Mouse (Mus musculus) forebrain, embryonic 14.5 days (tissue): ENCODE measurements around the gene E2f8. TPM values are rescaled to one million over a fixed set of nuclear protein-coding genes. Genes with fewer than 3 reads are reported as not detected.

Experiments used
- ATAC-seq: fragments of 200-750 bp; cut with Nextera tagmentation; 2 replicates; pipeline ENCODE4 v1.8.0; 2017; ENCODE audit warnings: mild to moderate bottlenecking, moderate library complexity
- DNase-seq: peaks from one replicate; pipeline ENCODE4 v3.0.0-alpha.2; 2015; ENCODE audit warnings: low spot score
- H3K27ac ChIP-seq: fragments of 300-500 bp; sonication (generic); 2 replicates; pipeline ENCODE4 v1.5.1; 2014; ENCODE audit warnings: low read depth, mild to moderate bottlenecking, control low read depth, low read length, moderate library complexity
- H3K27me3 ChIP-seq: fragments of 300-500 bp; sonication (generic); replicated peaks from 2 replicates; pipeline ENCODE4 v1.6.1; 2014; ENCODE audit warnings: low read length, control low read depth, mixed read lengths; ENCODE audit not compliant: control insufficient read depth, insufficient read depth
- H3K36me3 ChIP-seq: fragments of 300-500 bp; sonication (generic); 2 replicates; pipeline ENCODE4 v1.6.1; 2014; ENCODE audit warnings: low read length, control low read depth; ENCODE audit not compliant: control insufficient read depth, insufficient read depth
- H3K4me1 ChIP-seq: fragments of 300-500 bp; sonication (generic); 2 replicates; pipeline ENCODE4 v1.6.1; 2014; ENCODE audit warnings: antibody characterized with exemption, low read length, control low read depth; ENCODE audit not compliant: control insufficient read depth, insufficient read depth
- H3K4me2 ChIP-seq: fragments of 300-500 bp; sonication (generic); 2 replicates; pipeline ENCODE4 v1.6.1; 2014; ENCODE audit warnings: mild to moderate bottlenecking, control low read depth, low read length
- H3K4me3 ChIP-seq: fragments of 300-500 bp; sonication (generic); 2 replicates; pipeline ENCODE4 v1.5.1; 2014; ENCODE audit warnings: low read depth, low read length, control low read depth
- H3K9ac ChIP-seq: fragments of 300-500 bp; sonication (generic); 2 replicates; pipeline ENCODE4 v1.6.1; 2014; ENCODE audit warnings: mild to moderate bottlenecking, low read length, control low read depth, moderate library complexity
- H3K9me3 ChIP-seq: fragments of 300-500 bp; sonication (generic); replicated peaks from 2 replicates; pipeline ENCODE4 v1.6.1; 2016; ENCODE audit warnings: low read length, control low read depth, mixed read lengths; ENCODE audit not compliant: control insufficient read depth
- WGBS: fragments of 180-500 bp; shearing (Covaris S2); extraction: QIAGEN DNeasy Blood & Tissue Kit; methylation state at CpG from one replicate; pipeline ENCODE4 v1.1.7; 2014; 5-methylcytosine and 5-hydroxymethylcytosine counted together
- polyA plus RNA-seq: library from polyadenylated mRNA; unstranded; fragments of >200 nt; fragmentation: Nextera tagmentation; extraction: Ambion mirVana; gene quantifications from 2 replicates; pipeline ENCODE4 v1.2.1, GENCODE M21; 2014

Gene E2f8
- polyA plus RNA-seq, 1 experiment from 2014 or later = 4.1 TPM

DNA sequence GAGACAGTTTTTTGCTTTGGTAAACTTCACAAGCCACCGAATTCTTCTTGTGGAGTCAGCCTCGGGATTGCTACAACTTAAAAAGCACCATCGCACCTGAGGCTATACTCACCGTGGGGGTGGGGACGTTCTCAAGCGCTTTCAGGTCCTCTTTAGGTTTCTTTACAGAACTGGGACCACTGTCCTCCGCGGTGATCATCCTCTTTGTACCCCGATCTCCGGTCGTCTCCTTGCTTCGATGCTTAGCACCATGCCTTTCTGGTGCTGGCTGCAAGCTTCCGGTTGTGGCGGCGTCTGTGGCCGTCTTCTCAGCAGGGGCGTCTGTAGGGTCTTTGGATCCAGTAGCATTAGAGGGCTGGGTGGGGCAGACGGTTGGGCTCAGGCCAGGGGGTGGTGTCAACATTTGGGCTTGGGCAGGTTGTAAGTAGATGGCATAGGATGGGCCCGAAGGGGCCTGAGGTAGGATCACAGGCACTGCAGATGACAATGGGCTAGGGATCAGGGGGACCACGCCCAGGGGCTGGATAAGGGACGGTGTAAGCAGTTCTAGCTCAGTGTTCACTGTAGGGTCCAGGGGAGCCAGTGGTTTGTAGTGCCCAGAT is 10.7 kb downstream of the E2f8 start:
- no peak overlapping the region for H3K4me3 ChIP-seq
- no peak overlapping the region for H3K9ac ChIP-seq
- no peaks in the 10 kb centered on the region for H3K27me3 ChIP-seq
- H3K27ac ChIP-seq = no peak overlapping the region
- DNase-seq (no peak), ATAC-seq (no peak)
- WGBS = 95% methylated on average over 21 of the region's 21 CpGs
- H3K36me3 ChIP-seq = peaks cover 63% of the 10 kb centered on the region
- H3K4me1 ChIP-seq = no peaks in the 10 kb centered on the region
- H3K9me3 ChIP-seq = no peaks in the 10 kb centered on the region
- no peak overlapping the region for H3K4me2 ChIP-seq

DNA sequence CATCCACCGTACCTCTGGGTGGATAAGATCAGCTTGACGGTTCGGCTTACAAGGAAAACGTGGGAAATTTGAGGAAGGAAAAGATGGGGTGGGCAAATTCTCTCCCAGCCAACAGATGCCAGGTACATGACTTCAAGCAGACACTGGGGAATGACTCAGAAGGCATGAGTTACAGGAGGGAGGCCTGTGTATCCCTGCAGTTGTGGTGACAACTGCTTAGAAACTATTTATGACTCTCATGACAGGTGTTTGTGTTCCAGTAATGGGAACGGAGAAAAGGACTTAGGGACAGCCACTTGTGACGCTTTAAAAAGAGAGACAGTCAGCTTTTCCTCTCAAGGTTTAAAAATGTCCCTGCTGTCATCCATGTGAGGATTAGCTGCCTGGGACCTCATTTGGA is 11.3 kb downstream of the E2f8 start:
- no peak overlapping the region for H3K4me3 ChIP-seq
- no peak for ATAC-seq
- H3K4me1 ChIP-seq = no peaks in the 10 kb centered on the region
- H3K27me3 ChIP-seq = no peaks in the 10 kb centered on the region
- 90% methylated on average over 6 of the region's 6 CpGs for WGBS
- H3K27ac ChIP-seq = no peak overlapping the region
- H3K4me2 ChIP-seq = no peak overlapping the region
- no peak for DNase-seq
- H3K36me3 ChIP-seq = peaks cover 60% of the 10 kb centered on the region
- H3K9me3 ChIP-seq = no peaks in the 10 kb centered on the region
- H3K9ac ChIP-seq = no peak overlapping the region

DNA sequence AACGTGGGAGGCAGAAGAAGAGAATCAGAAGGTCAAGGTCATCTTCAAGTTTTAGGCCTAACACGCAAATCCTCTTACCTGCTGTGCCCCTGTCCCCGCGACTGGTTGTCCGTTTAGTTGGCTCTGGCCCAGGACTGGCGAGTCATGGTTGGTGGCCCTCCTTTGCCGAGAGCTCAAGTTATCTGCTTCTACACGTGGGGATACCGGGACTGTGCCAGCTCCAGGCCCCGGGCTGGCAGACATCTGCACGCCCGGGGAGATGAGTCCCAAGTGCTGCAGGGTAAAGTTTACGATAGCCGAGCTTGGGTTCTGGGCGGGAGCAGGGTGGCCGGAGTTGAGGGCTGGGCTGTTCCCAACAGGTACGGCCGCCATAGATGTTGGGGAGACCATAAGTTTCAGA is 13.8 kb downstream of the E2f8 start:
- H3K27me3 ChIP-seq = no peaks in the 10 kb centered on the region
- no peak overlapping the region for H3K27ac ChIP-seq
- no peak overlapping the region for H3K4me2 ChIP-seq
- no peak overlapping the region for H3K4me3 ChIP-seq
- DNase-seq (no peak), ATAC-seq (no peak)
- 93% methylated on average over 18 of the region's 18 CpGs for WGBS
- H3K36me3 ChIP-seq = peaks cover 39% of the 10 kb centered on the region
- no peak overlapping the region for H3K9ac ChIP-seq
- no peaks in the 10 kb centered on the region for H3K9me3 ChIP-seq
- H3K4me1 ChIP-seq = no peaks in the 10 kb centered on the region

DNA sequence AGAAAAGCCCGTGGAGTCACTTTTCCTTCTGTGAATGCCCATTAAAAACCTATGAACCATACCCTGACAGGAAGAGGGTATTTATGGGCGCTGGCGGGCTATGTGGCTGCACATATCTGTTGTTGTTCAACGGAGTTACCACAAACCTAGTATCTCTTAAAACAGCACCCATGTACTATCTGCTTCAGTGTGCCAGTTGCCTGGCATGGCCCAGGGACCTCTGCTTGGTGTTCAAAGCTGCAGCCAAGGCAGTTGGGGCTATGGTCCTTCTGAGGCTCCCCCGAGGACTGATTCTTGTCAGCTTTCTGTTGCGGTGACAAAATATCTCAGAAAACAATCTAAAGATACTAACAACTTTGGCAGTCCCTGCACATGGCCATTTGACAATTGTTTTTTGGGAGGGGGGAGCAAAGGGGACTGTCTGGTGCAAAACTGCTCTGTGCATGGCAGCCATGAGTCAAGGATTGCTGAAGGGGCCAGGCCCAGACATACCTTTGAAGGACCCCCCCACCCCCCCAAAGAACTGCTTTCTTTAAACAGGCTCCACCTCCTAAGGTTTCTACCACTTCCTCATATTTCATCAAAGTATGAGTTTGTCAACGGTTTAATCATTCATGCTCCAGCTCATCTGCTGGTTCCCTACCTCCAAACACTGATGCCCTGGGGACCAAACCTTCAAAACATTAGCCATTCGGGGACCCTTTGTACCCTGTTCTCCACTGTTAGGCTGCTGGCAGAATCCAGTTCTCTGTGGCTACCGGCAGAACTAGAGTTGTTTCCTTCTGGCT is 16.5 kb downstream of the E2f8 start:
- Histone ChIP-seq H3K36me3 (peaks cover 12% of the 10 kb centered on the region), H3K9me3 (no peaks in the 10 kb centered on the region), H3K4me3 (no peak overlapping the region), H3K27ac (no peak overlapping the region), H3K4me2 (no peak overlapping the region), H3K4me1 (no peaks in the 10 kb centered on the region), H3K27me3 (no peaks in the 10 kb centered on the region), H3K9ac (no peak overlapping the region)
- WGBS = 93% methylated on average over 9 of the region's 9 CpGs
- no peak for DNase-seq
- no peak for ATAC-seq

DNA sequence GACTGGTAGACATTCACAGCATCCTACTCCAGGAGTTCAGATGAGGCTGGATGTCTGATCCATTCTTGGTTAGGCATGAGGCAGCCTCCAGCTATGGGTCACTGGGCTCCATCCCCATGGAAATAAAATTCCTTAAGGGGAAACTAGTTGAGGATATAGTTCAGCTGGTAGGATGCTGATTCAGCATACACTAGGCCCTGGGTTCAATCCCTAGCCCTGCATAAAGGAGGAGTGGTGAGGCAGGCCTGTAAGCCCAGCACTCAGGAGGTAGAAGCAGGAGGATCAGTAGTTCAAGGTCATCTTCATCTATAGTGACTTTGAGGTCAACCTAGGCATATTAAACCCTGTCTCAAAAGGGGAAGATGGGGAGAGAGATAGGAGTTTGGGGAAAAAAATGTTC is 17.2 kb downstream of the E2f8 start:
- ATAC-seq = no peak
- peaks cover 7% of the 10 kb centered on the region for H3K36me3 ChIP-seq
- H3K4me2 ChIP-seq = no peak overlapping the region
- no peak overlapping the region for H3K27ac ChIP-seq
- H3K4me3 ChIP-seq = no peak overlapping the region
- H3K9me3 ChIP-seq = no peaks in the 10 kb centered on the region
- no peaks in the 10 kb centered on the region for H3K4me1 ChIP-seq
- no peak overlapping the region for H3K9ac ChIP-seq
- no peaks in the 10 kb centered on the region for H3K27me3 ChIP-seq
- DNase-seq = no peak

DNA sequence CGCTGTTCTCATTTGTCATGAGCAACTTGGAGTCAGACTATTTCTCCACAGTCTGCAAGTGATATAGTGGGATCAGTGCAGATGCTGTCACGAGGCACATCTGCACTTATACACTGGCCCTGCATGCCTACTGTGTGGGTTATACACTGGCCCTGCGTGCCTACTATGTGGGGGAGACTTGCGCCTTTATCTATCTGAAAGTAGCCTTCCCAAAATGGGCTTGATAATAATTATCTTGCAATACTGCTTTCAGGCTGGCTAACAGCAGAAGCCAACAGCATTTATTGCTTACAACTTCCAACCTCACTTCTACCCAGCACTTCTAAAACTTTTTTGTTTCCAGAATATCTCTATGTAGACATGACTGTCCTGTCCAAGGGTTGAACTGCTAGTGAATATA is 19.6 kb downstream of the E2f8 start:
- no peak for ATAC-seq
- Histone ChIP-seq H3K27ac (no peak overlapping the region), H3K4me1 (no peaks in the 10 kb centered on the region), H3K36me3 (no peaks in the 10 kb centered on the region), H3K4me3 (no peak overlapping the region), H3K9ac (no peak overlapping the region), H3K9me3 (no peaks in the 10 kb centered on the region), H3K4me2 (no peak overlapping the region), H3K27me3 (no peaks in the 10 kb centered on the region)
- DNase-seq = no peak
- WGBS = 92% methylated on average over 4 of the region's 4 CpGs

DNA sequence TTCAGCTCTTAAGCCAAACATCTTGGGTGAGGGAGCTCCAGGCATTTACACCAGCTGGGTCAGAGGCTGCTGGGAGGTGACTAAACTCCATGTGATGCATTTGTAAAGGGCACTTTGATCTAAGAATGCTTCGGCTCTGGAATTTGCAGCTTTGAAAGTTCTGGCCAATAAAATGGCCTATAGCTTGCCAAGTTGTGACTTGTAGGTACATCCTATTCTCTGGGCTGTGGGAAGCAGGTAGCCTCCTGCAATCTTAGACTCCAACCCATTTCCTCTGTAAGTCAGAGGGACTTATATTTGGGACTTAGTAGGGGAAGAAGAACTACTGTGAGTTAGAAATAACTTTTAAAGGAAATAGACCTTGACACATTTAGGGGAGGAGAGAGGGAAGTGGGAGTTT is 20.4 kb downstream of the E2f8 start:
- DNase-seq (no peak), ATAC-seq (no peak)
- Histone ChIP-seq H3K27me3 (no peaks in the 10 kb centered on the region), H3K27ac (no peak overlapping the region), H3K9me3 (no peaks in the 10 kb centered on the region), H3K36me3 (no peaks in the 10 kb centered on the region), H3K4me3 (no peak overlapping the region), H3K4me2 (no peak overlapping the region), H3K4me1 (no peaks in the 10 kb centered on the region), H3K9ac (no peak overlapping the region)
- WGBS = 74% methylated on average over 1 of the region's 1 CpGs

DNA sequence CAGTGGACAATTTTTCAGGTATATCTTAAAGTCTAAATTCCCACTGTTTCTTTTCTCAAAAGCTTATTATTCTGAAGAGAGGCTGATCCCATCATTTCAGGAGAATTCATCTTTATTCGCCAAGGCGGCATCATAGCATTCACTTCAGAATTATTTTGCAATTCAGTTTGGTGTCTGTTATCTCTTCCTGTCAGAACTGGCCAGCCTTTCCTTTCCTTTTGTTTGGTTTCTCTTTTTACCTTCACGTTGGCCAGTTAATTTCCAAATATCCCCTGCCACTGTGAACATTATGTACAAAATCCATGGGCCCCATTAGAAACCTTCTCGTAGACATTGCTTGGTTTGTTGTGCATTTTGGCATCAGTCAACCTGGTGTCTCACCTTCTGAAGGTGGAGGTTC is 22.0 kb downstream of the E2f8 start:
- no peak for ATAC-seq
- Histone ChIP-seq H3K4me3 (no peak overlapping the region), H3K36me3 (no peaks in the 10 kb centered on the region), H3K27me3 (no peaks in the 10 kb centered on the region), H3K27ac (no peak overlapping the region), H3K4me1 (no peaks in the 10 kb centered on the region), H3K4me2 (no peak overlapping the region), H3K9me3 (no peaks in the 10 kb centered on the region), H3K9ac (no peak overlapping the region)
- 88% methylated on average over 4 of the region's 4 CpGs for WGBS
- no peak for DNase-seq

DNA sequence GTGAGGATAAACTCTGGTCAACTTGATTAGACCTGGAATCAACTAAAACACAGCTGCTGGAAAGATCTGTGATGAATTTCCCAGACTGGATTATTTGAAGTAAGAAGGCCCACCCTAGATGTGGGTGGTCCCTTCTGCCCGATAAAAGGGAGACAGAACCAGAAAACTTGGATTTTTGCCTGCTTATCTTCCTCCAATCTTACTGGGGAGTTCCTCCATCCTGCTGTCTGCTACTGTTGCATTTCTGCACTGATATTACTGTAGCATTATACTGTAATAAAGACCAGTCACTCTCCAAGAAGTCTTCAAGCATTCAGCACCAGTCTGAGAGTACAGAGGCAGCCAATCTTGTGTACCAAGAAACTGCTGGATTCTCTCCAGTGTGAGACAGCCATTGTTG is 23.1 kb downstream of the E2f8 start:
- DNase-seq (no peak), ATAC-seq (no peak)
- H3K27ac ChIP-seq = no peak overlapping the region
- WGBS = 88% methylated on average over 1 of the region's 1 CpGs
- H3K36me3 ChIP-seq = no peaks in the 10 kb centered on the region
- no peaks in the 10 kb centered on the region for H3K4me1 ChIP-seq
- no peak overlapping the region for H3K4me2 ChIP-seq
- H3K9me3 ChIP-seq = no peaks in the 10 kb centered on the region
- no peak overlapping the region for H3K9ac ChIP-seq
- no peaks in the 10 kb centered on the region for H3K27me3 ChIP-seq
- H3K4me3 ChIP-seq = no peak overlapping the region
